Mouse (Mus musculus) layer of hippocampus, adult 8-10 months (tissue): ENCODE results near the gene Ankrd13b. TPM values are rescaled to one million over a fixed set of nuclear protein-coding genes. Genes with fewer than 3 reads are reported as not detected.

Source experiments
- DNase-seq, 2 experiments: peaks; one replicate each; pipeline ENCODE4 v3.0.0; 2022; ENCODE audit warnings: low spot score in 2 of 2
- total RNA-seq, 4 experiments: library from RNA; stranded (reverse); gene quantifications; 2 replicates each; pipeline ENCODE4 v1.2.4; 2022

Ankrd13b gene
- total RNA-seq, 4 experiments from 2014 or later: 71.2 to 78.4 (median 73.7) TPM

DNA sequence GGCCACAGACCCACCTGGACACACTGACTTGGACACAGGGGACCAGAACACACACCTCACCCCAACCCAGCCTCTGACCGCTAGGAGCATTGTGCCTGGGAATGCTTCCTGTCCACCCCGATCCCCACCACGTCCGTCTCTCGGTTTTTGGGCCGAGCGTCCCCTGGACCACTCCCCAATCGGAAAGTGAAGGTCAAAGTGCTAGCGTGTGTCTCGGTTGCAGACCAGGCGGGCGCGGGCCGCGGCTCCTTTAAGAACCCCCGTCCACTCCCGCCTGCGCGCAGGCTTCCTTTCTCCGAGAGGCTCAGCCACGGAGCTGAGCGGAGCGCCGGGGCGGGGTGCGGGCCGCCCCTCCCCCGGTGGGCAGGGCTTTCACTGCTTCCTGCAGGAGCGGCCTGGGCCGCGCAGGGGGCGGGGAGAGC, 3.4 kb upstream of the Ankrd13b start:
- peak; percentile 80 to 89 for DNase-seq

DNA sequence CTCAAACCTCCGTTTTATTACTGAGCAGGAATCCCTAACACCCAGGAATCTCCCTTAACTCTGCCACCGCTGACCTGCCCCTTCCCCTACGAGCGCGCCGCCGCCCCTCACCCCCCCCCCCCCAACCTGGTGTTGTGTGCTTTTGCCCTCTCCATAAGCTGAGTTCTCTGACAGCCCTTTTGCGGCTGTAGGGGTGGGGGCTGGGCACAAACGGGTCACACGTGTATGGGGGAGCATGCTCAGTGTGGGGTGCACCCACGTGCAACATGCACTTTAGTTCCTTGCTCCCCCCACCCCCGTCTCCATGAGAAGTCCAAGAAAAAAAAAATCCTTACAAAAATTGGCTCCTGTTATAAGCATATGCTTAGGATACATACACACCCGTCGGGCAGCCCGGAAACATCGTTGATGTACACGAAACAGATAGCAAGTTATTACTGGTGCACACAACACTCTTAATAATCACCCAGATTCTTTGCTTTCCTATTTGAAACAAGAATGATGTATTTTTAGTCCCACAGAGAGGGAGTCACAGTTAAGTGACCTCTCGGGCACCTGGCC, 2.9 kb upstream of the Ankrd13b start:
- DNase-seq: no peak

DNA sequence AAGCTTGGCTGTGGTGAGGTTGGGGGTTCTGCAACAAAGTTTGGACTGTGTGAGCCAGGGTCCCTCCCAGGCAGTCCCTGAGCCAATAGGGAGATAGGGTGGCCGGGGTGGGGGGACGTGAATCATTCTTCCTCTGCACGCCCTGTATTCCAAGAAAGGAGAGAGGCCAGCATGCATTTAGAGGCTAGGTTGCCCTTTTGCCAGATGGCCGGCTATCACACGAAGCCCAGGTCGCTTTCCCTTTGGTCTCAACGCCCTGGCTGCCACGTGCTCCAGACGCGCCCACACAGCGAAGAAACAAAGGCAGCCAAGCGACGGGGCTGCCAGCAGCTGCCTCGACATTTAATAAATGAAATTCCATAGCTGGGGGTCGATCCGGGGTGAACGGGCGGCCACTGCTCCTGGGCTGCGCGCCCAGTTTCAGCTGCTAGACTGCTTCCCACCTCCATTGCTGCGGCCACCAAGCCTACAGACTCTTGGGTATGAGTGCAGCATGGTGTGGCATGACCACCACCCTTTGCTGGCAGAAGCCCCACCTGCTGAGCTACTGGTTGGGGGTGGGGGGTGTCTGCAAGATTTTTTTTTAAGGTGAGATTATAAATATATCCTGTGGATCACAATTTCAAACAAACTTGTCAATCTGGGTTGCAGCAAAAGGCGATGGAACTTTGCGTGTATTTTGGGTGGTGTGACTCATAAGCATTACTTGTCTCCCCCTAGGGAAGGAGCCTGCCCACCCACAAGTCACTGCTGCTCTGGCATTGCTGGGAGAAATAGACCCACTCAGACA, 2.2 kb upstream of the Ankrd13b start:
- no peak for DNase-seq

DNA sequence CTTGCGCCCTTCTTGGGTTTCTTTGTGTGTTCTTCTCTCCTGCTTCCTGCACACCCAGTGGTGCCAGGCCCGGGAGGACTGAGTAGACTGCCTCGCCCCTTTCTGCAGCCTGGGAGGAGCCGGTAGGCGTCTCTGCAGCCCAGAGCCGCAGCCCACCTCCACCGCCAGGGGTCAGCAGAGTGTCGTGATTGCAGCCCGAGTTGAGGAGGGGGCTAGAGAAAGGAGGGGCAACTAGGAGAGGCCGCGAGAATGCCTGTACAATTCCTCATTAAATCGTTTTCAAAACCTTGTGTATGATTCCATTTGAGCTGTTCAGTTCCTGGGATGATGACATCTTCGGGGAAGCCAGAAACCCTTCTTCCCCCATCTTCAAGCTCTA, 1.6 kb upstream of the Ankrd13b start:
- DNase-seq: peak; percentile 83 to 86

DNA sequence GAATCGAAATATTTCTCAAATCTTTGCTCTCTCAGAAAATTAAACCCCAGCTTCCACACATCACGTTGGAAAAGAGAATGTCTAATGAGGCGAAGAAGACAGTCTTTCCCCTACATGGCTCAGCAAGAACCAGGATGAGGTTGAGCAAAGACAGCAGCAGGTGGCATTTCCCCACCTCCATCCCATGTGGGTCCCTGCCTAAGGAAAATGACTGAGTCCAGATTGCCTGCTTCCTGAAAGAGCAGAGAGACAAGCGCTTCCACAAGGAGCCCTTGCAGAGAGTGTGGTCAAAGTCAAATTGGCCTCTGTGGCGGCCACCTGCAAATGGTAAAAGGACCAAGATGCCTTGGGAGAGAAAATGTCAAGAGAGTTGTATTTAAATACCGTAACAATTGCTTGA, 973 bp upstream of the Ankrd13b start:
- no peak for DNase-seq

DNA sequence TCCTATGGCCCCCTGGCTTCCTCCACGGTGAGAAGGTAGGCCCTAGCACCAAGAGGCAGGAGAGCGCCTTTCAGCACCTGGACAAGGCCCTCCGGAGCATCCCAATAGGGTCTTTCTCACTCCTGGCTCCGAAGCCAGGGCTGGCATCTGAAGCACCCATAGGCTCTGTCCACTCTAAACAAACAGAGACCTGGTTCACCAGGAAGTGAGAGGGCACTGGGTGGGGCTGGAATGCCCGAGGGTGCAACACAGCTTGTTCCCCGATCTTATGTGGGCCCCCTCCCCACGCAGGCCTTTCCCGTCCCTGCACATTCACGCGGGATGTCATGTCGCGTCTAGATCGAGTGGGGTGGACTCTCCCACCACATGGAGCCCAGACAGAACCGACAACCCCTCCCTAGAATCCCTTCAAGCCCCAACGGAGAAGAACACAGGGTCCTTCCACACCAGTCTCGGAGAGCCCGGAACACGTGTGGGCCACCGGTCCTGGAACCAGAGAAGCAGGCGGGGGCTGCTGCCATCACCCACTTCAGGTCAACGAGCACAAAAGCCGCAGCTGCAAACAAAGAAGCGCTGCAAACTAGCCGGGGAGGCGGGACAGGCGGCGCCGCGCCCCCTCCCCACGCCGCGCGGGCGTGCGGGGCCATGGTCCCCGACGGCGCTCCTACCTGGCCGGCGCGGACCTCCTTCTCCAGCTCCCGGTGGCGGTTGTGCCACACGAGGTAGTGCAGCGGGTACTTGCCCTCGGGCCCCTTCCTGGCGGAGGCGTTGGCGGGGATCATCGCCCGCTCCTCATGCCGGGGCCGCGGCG, 502 bp downstream of the Ankrd13b start:
- DNase-seq: no peak

DNA sequence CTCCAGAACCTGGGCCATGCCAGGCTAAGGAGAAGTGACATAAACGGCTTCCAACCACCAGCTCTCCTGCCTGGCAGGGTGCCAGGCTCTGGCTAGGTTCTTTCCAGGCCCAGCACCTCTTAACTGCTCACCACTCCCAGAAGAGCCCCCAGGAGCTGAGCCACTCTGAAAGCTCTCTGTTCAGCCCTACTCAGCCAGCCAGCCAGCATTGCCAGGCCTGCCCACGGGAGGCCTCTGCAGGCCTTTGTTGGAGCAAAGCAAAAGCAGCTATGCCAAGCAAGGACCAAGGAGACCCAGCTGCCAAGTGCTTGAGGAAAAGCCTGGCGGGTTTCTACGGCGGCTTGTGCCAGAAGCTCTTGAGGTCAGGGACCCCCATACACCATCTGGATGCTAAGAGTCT, 2.7 kb downstream of the Ankrd13b start:
- peak in 1 of 2 experiments; percentile 65 for DNase-seq

DNA sequence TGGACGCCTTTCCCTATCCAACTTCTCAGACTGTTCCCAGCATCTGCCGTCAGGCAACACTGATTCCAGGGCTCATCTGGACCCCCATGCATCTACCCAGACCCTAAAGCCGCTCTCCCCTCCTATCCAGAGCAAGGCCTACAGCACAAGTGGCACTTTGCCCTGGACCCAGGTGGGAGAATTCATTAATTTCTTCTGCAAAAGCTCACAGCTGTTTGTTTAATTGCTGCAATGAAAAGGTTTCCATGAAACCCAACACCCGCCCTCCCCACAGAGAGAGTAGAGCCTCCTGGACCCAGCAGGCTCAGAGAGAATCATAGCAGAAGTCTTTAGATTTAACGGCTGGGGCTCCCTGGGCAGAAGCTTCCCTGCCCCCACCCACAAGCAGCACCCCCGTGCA, 4.2 kb downstream of the Ankrd13b start:
- no peak for DNase-seq

DNA sequence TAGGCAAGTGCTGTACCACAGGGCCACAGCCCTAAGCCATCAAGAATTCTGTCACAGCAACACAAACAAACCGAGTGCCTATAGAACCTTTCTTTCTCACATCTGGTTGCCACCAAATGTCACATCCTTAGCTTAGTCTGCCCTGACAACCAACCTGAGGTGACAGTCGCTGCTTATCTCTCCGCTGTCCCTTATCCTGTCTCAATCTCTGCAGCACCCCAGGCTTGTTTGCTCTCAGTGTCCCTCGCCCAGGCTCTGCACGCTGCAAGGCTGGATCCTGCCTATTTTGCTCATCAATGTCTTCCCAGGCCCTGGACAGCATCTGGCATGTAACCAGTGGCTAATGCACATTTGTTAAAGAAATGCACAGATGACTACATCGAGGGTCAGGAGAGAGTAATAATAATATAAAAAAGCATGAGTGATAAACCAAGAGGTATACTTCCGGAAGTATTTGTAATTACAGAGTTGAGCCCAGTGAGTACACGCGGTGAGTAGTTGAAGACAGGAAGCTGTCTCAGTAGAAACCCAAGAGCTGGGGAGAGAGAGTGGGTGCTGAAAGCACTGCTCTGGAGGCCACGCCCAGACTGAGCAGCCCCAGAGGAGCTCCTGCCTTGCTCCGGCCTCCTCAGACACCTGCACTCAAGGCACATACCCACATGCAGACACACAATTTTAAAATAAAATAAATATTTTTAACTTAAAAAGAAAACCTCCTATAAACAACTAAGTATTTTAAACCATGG, 5.8 kb downstream of the Ankrd13b start:
- DNase-seq: no peak

DNA sequence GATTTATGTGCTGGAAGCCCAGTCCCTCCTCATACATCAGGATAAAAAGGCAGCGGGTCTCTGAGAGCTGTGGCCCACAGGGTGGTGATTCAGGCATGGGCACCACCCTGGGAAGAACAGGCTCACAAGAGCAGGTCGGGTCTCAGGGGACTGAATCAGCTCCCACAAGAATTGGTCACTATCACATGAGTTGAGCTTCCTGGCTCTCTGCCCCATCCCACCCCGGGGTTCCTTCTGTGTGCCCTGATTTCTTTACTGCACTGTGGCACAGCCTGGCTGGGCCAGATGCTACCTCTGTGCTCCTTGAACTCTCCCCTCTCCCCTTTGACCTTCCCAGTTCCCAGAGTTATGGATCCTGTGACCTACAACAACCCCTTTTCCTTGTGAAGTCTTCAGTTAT, 6.4 kb downstream of the Ankrd13b start:
- DNase-seq: no peak

DNA sequence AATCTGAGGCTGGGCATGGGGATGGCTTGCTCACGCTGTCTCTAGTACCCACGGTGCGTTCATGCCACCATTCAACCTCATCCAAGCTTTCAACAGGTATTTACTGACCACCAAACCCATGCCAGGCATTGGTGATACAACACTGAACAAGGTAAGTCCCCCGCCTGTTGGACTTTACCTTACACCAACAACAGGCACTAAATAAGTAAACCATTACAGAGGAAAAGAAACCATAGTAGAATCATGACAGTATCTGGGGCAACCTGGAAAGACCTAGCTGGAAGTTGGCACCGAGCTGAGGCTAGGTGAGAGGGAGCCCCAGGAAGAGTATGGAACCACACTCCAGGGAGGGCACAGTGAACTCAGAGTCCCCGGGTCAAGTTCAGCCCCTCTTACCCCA, 12.6 kb downstream of the Ankrd13b start:
- DNase-seq: no peak

DNA sequence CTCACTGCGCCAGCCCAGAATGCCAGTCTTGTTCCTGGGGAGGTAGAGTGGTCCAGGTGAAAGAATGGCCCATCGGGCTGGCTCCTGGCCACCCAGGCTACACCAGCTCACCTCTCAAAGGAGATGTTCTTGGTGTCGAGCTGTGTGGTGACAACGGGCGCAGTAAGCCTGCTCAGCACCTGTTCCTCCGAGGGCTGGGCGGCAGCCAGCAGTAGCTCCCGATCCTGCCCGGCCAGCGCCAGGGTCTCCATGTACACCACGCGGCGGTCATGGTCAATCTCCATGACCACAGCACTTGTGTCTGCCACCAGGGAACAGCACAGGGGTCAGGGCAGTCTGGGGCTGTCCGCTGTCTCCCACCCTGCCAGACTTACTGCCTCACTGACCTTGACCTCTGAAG, 13.3 kb downstream of the Ankrd13b start:
- no peak for DNase-seq

DNA sequence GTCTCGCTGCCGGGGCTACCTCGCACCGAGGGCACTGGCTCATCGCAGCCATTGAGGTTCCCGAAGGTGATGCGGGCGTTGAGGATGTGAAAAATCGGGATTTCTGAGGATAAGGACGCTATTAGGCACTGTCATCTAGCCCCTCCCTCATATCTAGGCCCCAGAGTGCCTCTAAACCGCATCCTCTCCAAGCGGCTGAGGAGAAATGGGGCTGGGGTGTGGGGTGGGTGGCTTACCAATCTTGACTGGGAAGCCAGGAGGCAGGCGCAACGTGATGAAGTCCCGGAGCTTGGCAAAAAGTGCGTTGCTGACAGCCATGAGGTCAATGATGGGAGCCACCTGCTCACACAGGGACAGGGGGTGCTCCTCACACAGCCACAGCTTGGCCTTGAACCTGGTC, 16.7 kb downstream of the Ankrd13b start:
- no peak for DNase-seq

DNA sequence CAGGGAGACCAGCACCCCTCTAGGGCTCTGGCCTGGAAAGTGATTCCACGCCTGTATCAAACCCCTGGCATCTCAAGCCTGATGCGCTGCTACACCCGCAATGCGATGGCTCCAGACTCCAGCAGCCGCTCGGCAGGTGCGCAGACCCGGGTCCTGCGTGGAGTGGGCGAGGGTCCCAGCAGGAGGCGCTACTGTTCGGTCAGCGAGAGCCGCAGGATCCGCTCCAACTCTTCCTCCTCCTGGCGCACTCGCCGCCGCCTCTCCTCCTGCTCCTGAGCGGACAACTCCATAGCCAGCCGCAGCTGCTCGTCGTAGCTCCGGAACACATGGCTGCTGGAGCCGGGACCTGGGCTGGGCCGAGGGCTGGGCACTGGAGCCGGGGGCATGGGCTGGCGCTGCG, 18.1 kb downstream of the Ankrd13b start:
- DNase-seq: no peak

DNA sequence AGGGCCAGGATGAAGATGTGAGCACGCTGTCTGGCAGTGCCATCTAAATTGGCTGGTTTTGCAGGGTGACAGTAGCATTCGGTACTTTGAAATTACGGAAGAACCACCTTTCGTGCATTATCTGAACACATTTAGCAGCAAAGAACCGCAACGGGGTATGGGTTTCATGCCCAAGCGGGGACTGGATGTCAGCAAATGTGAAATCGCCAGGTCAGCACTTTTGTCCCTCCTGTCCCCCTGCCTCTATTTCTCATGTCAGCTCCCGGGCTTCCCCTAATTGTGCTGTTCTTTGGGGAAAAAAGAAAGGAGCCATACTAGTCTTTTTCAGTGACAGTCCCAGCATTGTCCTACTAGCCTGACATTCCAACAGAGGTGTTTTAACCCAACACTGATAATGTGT, 21.1 kb downstream of the Ankrd13b start:
- DNase-seq: no peak

DNA sequence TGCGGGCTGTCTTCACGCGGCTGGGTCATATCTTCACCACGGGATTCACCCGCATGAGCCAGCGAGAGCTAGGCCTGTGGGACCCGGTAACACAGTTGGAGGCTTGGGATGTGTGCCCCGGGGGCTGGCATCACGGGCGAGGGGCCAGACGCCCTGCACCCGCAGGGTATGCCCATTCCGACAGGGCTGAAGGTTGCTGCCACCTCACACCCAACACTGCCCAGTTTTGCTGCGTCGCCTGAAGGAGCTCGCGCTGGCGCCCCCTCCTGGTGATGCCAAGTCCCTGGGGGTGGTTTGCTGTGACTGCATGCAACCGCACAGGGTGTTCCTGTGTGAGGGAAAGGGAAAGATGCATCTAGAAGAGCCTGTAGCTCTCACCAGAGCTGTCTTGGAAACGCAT, 21.7 kb downstream of the Ankrd13b start:
- peak; percentile 59 to 72 for DNase-seq

DNA sequence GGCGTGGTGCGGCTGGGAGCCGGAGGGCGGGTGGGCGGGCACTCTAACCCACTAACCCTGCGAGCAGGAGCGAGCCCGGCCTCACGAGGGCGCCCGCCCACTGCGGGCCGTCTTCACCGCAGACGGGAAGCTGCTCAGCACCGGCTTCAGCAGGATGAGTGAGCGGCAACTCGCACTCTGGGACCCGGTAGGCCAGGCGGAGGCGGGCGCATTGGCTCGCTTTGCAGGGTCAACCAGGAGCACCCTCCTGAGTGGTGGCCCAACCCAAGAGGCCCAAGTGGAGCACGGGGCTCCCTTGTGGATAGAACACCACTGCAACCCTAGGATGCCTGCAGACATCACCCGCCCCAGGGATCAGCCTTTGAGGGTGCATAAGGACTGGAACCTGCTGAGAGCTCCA, 22.3 kb downstream of the Ankrd13b start:
- peak; percentile 47 to 65 for DNase-seq

DNA sequence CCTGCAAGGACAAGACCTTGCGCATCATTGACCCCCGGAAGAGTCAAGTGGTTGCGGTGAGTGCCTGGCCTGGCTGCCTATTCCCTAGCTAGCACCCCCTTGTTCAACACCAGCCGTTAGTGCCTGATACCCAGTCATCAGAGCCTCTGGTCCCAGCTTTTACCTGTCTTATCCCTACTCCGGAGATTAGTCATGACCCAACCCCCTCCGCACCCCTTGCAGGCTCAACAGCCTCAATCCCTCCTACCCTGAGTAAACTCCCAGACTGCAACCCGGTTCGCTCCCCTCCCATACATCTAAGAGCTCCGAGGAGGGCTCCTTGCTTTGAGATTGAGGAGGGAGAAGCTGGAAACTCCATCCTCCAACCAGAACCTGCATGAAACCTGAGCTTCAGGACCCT, 22.9 kb downstream of the Ankrd13b start:
- no peak for DNase-seq

DNA sequence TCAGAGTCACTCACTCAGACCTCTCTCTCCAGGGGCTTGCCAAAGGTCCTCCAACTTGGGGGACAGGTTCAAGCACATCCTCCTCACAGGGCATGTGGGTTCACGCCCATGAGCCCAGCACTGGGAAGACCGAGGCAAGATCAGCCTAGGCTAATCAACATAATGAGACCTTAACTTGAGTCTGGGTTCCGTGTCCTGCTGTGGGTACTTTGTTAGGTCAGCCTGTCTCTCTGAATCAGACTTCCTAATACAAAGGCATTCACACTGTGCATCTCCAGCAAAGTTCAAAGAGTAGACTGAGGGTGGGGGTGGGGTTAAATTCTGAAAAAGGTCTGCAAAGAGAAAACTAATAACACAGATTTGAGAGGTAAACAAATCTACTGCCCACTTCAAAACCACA, 24.4 kb downstream of the Ankrd13b start:
- DNase-seq: no peak

DNA sequence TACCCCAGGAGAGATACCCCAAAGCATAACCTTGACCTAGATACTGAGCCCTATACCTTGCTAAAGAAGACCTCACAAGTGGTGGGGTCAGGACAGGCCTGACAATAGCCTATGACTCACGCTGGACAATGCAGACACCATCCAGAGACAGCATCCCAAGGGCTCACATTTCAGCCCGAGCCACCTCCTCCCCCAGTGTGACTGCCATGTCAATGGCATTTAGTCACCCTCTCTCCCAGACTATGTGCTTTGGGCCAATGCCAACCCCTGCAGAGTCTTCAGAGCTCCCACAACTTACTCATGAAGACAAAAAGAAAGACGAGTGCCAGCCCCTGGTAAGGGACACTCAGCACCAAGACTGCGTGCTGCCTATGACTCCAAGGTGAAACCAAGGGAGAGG, 24.8 kb downstream of the Ankrd13b start:
- no peak for DNase-seq

DNA sequence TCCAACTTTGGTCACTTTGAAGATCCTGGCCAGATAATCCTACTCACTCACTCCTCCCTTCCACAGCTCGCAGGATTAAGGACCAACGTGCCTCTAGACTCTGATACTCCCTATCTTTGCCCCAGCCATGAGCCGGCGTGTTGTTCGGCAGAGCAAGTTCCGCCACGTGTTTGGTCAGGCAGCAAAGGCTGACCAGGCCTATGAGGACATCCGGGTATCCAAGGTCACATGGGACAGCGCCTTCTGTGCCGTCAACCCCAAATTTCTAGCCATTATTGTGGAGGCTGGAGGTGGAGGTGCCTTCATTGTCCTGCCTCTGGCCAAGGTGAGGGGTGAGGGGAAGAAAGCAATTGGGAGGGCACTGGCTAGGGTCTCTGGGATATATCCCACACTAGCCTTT, 25.7 kb downstream of the Ankrd13b start:
- DNase-seq: no peak

DNA sequence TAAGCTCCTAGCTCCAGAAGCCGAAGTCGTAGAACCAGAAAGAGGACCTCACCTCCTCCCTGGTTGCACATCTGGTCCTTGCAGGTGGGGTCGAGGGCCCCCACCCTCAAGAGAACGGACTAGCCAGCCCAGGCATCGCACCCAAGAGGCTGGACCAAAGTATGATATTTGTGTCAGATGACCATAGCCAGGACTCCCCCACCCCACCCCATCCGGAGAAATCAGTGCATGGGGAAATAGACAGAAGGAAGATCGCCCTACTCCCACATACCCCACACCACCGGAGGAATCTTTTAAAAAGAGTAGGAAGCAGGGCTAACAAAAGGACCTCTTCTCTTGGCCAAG, 26.4 kb downstream of the Ankrd13b start:
- no peak for DNase-seq
